Mouse (Mus musculus): ENCODE measurements around the gene Rbm20. TPM values are rescaled to one million over a fixed set of nuclear protein-coding genes. Genes with fewer than 3 reads are reported as not detected.
"Not testable (repeated sequence)": the region's sequence is repeated elsewhere in the genome, so short reads cannot be mapped to it uniquely, and the experiment has no call there.

Gene Rbm20
- polyA plus RNA-seq, 1 experiment from 2014 or later, result 1.1 TPM

GRCm38 (mm10) chr19:53902739-53903487 is 225.8 kb downstream of the Rbm20 start:
- ATAC-seq, result peak; percentile 98
- H3K9ac ChIP-seq (ENCODE audit: low read depth, low read length), result peak overlapping the region; percentile 94
- H3K27me3 ChIP-seq (replicated peaks; ENCODE audit: control insufficient read depth, insufficient read depth, low read length), result no peaks in the 10 kb centered on the region
- under 1% methylated on average over 61 of the region's 61 CpGs for WGBS
- H3K9me3 ChIP-seq (ENCODE audit: control insufficient read depth, low read length), result no peaks in the 10 kb centered on the region
- peaks cover 14% of the 10 kb centered on the region for H3K4me1 ChIP-seq (ENCODE audit: control insufficient read depth, insufficient read depth, low read length)
- H3K4me3 ChIP-seq (ENCODE audit: low read length), result peak overlapping the region; percentile 97
- H3K36me3 ChIP-seq (ENCODE audit: control insufficient read depth, insufficient read depth, low read length), result no peaks in the 10 kb centered on the region
- peak overlapping the region; percentile 75 for H3K4me2 ChIP-seq (ENCODE audit: low read depth, low read length)
- peak overlapping the region; percentile 92 for H3K27ac ChIP-seq (ENCODE audit: low read length)

GRCm38 (mm10) chr19:53903507-53904321 is 226.6 kb downstream of the Rbm20 start:
- ATAC-seq, result peak; percentile 77
- H3K4me2 ChIP-seq (ENCODE audit: low read depth, low read length), result peak overlapping the region; percentile 75
- peaks cover 14% of the 10 kb centered on the region for H3K4me1 ChIP-seq (ENCODE audit: control insufficient read depth, insufficient read depth, low read length)
- WGBS, result 0% methylated on average over 76 of the region's 83 CpGs
- peak overlapping the region; percentile 85 for H3K27ac ChIP-seq (ENCODE audit: low read length)
- H3K4me3 ChIP-seq (ENCODE audit: low read length), result peak overlapping the region; percentile 97
- H3K9ac ChIP-seq (ENCODE audit: low read depth, low read length), result peak overlapping the region; percentile 94
- H3K9me3 ChIP-seq (ENCODE audit: control insufficient read depth, low read length), result no peaks in the 10 kb centered on the region
- no peaks in the 10 kb centered on the region for H3K27me3 ChIP-seq (replicated peaks; ENCODE audit: control insufficient read depth, insufficient read depth, low read length)
- no peaks in the 10 kb centered on the region for H3K36me3 ChIP-seq (ENCODE audit: control insufficient read depth, insufficient read depth, low read length)

GRCm38 (mm10) chr19:53904833-53905480 is 227.9 kb downstream of the Rbm20 start:
- no peak for ATAC-seq
- Histone ChIP-seq H3K9ac (ENCODE audit: low read depth, low read length) (no peak overlapping the region), H3K9me3 (ENCODE audit: control insufficient read depth, low read length) (no peaks in the 10 kb centered on the region), H3K36me3 (ENCODE audit: control insufficient read depth, insufficient read depth, low read length) (no peaks in the 10 kb centered on the region; the same call in 1 of the 2 replicates), H3K4me2 (ENCODE audit: low read depth, low read length) (peak overlapping the region; percentile 75), H3K27ac (ENCODE audit: low read length) (no peak overlapping the region), H3K4me3 (ENCODE audit: low read length) (peak overlapping the region; percentile 97; the same call in 1 of the 2 replicates), H3K27me3 (replicated peaks; ENCODE audit: control insufficient read depth, insufficient read depth, low read length) (no peaks in the 10 kb centered on the region), H3K4me1 (ENCODE audit: control insufficient read depth, insufficient read depth, low read length) (peaks cover 14% of the 10 kb centered on the region)
- WGBS, result 53% methylated on average over 7 of the region's 7 CpGs

DNA sequence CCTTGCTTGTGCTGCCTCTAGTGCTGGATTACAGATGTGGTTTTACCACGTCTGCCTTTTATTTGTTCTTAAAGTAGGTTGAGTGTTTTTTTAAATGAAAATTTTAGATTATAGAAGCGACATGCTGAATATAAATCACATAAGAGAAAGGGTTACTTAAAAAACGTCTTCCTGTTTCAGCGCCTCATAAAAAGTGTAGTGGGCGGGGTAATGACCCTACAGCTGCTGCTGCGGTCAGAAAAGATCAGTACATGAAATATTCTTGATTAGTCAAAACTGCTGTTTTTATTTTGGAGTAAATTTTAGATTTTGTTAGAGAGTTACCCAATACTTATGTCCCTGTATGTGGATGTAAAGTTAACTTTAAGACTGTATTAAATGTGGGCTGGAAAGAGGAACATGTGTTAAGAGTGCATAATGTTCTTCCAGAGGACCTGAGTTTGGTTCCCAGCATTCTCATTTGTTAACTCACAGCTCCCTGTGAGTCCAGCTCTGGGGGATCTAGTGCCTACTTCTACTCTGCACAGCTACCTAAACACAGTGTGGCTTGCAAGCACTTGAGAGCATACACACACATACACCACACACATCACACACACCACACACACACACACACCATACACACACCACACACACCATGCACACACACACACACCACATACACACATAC is 229.1 kb downstream of the Rbm20 start:
- 34% methylated on average over 6 of the region's 6 CpGs for WGBS
- no peak overlapping the region for H3K4me3 ChIP-seq (ENCODE audit: low read length)

GRCm38 (mm10) chr19:53906703-53907070 is 229.6 kb downstream of the Rbm20 start:
- H3K4me2 ChIP-seq (ENCODE audit: low read depth, low read length); H3K27ac ChIP-seq (ENCODE audit: low read length); H3K9ac ChIP-seq (ENCODE audit: low read depth, low read length); H3K27me3 ChIP-seq (replicated peaks; ENCODE audit: control insufficient read depth, insufficient read depth, low read length); H3K4me3 ChIP-seq (ENCODE audit: low read length); H3K36me3 ChIP-seq (ENCODE audit: control insufficient read depth, insufficient read depth, low read length); H3K9me3 ChIP-seq (ENCODE audit: control insufficient read depth, low read length); ATAC-seq: not testable (repeated sequence)
- H3K4me1 ChIP-seq (ENCODE audit: control insufficient read depth, insufficient read depth, low read length), result peaks cover 14% of the 10 kb centered on the region

More for the DNA sequence above, 229.1 kb downstream of the Rbm20 start:
- Histone ChIP-seq H3K36me3 (ENCODE audit: control insufficient read depth, insufficient read depth, low read length) (no peaks in the 10 kb centered on the region; the same call in 1 of the 2 replicates), H3K9me3 (ENCODE audit: control insufficient read depth, low read length) (no peaks in the 10 kb centered on the region), H3K27ac (ENCODE audit: low read length) (no peak overlapping the region), H3K4me1 (ENCODE audit: control insufficient read depth, insufficient read depth, low read length) (peaks cover 14% of the 10 kb centered on the region), H3K9ac (ENCODE audit: low read depth, low read length) (no peak overlapping the region), H3K4me2 (ENCODE audit: low read depth, low read length) (peak overlapping the region; percentile 35; the same call in 1 of the 2 replicates), H3K27me3 (replicated peaks; ENCODE audit: control insufficient read depth, insufficient read depth, low read length) (no peaks in the 10 kb centered on the region)
- ATAC-seq, result no peak

GRCm38 (mm10) chr19:53914950-53915349 is 237.8 kb downstream of the Rbm20 start:
- Histone ChIP-seq H3K9me3 (ENCODE audit: control insufficient read depth, low read length) (no peaks in the 10 kb centered on the region), H3K4me2 (ENCODE audit: low read depth, low read length) (no peak overlapping the region), H3K4me1 (ENCODE audit: control insufficient read depth, insufficient read depth, low read length) (no peaks in the 10 kb centered on the region), H3K27ac (ENCODE audit: low read length) (no peak overlapping the region), H3K4me3 (ENCODE audit: low read length) (no peak overlapping the region), H3K27me3 (replicated peaks; ENCODE audit: control insufficient read depth, insufficient read depth, low read length) (no peaks in the 10 kb centered on the region), H3K9ac (ENCODE audit: low read depth, low read length) (no peak overlapping the region), H3K36me3 (ENCODE audit: control insufficient read depth, insufficient read depth, low read length) (peaks cover 9% of the 10 kb centered on the region; the same call in 1 of the 2 replicates)
- no peak for ATAC-seq
- 90% methylated on average over 4 of the region's 4 CpGs for WGBS

Other genes with a start within 250 kb of the Rbm20 start
- gene Dusp5, start 148.2 kb upstream of the Rbm20 start, polyA plus RNA-seq (2015; fragmentation: Nextera tagmentation; extraction: Ambion mirVana), result 7.9 and 11.0 TPM in 2 replicates
- 299 and 330 TPM in 2 replicates for gene Nutf2-ps1, start 88.2 kb upstream of the Rbm20 start, polyA plus RNA-seq (2015; fragmentation: Nextera tagmentation; extraction: Ambion mirVana)
- gene Smc3, start 76.9 kb upstream of the Rbm20 start, polyA plus RNA-seq (2015; fragmentation: Nextera tagmentation; extraction: Ambion mirVana), result 43.9 and 50.8 TPM in 2 replicates
- 65.7 and 72.7 TPM in 2 replicates for gene Pdcd4, start 214.9 kb downstream of the Rbm20 start, polyA plus RNA-seq (2015; fragmentation: Nextera tagmentation; extraction: Ambion mirVana)